Mouse (Mus musculus): ENCODE data around the gene Hist1h3d. TPM values are rescaled to one million over a fixed set of nuclear protein-coding genes. Genes with fewer than 3 reads are reported as not detected.
"Not testable (repeated sequence)": the region's sequence is repeated elsewhere in the genome, so short reads cannot be mapped to it uniquely, and the experiment has no call there.

The Hist1h3d gene
- total and polyA plus RNA-seq, 3 experiments = 3.7 to 524 (median 92.0) TPM

DNA sequence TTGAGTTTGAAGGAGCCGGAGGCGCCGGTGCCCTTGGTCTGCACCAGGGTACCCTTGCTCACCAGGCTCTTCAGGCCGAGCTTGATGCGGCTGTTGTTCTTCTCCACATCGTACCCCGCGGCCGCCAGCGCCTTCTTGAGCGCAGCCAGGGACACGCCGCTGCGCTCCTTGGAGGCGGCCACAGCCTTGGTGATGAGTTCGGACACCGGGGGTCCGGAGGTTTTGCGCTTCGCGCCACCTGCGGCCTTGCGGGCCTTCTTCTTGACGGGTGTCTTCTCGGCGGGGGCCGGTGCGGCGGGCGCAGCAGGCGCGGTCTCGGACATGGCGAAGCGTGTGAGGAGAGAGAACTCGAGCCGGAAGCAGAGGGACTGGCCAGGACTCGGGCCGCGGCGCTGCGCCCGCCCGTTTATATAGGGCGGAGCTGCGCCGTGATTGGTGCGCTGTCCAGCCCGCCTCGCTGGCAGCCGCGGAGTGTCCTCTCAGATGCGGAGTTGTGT is 46.7 kb downstream of the Hist1h3d start, which contains the start of gene Hist1h1e:
Gene Hist1h1e (minus strand): TSS at position 384 of the 497 bp plus-strand sequence.
- H3K36me3 ChIP-seq (replicated peaks); H3K9me3 ChIP-seq (replicated peaks); H3K27me3 ChIP-seq (ENCODE audit: insufficient read depth, low read length): not testable (repeated sequence)
- peaks cover 23% of the 10 kb centered on the region for H3K4me1 ChIP-seq (ENCODE audit: insufficient read depth, low read depth, low read length)
- DNase-seq (ENCODE audit: low spot score) (peak; percentile 75), ATAC-seq (ENCODE audit: extremely low read depth, insufficient number of reproducible peaks, low FRiP score, poor library complexity, severe bottlenecking) (peak; percentile 41)
- H3K4me3 ChIP-seq (ENCODE audit: low read depth, low read length) = peak within 1 kb of the TSS; percentile 70
- peak; percentile 77; the same call in 1 of the 2 replicates for TF ChIP-seq POLR2AphosphoS5 (IDR thresholded peaks at IDR 0.05; ENCODE audit: insufficient replicate concordance, low read depth, low read length)

DNA sequence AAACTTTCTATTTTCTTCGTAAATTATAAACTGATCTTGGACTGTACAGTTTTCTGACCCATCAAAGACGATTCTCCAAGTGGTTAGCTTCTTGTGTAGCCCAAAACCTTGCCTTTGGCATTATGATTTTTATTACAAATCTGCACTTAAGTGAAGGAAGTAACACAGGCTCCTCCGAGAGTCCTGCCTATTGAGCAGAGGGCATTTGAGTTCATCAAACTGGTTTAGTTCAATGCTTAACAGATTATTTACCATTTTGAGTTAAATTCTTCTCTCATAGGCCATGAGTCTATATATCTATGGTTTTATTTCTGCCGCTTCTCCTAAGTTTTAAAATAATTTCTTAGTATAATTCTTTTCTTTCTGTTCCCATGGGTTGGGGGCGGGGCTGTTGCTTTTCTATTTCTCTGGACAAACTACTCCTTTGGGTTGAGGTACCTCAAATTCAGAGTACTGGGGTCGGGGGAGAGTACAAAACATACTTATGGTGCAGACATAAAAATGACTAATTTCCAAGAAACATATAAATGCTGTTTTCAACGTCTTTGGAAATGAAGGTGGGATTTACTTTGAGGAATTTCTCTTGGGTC is 47.4 kb downstream of the Hist1h3d start:
- Histone ChIP-seq H3K4me3 (ENCODE audit: low read depth, low read length) (peak overlapping the region; percentile 70; the same call in 1 of the 2 replicates), H3K4me1 (ENCODE audit: insufficient read depth, low read depth, low read length) (peaks cover 23% of the 10 kb centered on the region), H3K9me3 (replicated peaks) (no peaks in the 10 kb centered on the region), H3K27me3 (ENCODE audit: insufficient read depth, low read length) (peaks cover 5% of the 10 kb centered on the region; the same call in 1 of the 2 replicates), H3K36me3 (replicated peaks) (no peaks in the 10 kb centered on the region)
- no peak for TF ChIP-seq GATA1 (IDR thresholded peaks at IDR 0.05; ENCODE audit: borderline replicate concordance, low read length)
- TF ChIP-seq CTCF (IDR thresholded peaks at IDR 0.05; ENCODE audit: low read depth, low read length) = no peak
- no peak for TF ChIP-seq TAL1 (conservative IDR thresholded peaks at IDR 0.05; ENCODE audit: low read depth, low read length)
- TF ChIP-seq GATA2 (IDR thresholded peaks at IDR 0.05; ENCODE audit: borderline replicate concordance, low read depth, low read length) = no peak
- no peak for TF ChIP-seq POLR2AphosphoS5 (IDR thresholded peaks at IDR 0.05; ENCODE audit: insufficient replicate concordance, low read depth, low read length)
- DNase-seq (ENCODE audit: low spot score) (no peak), ATAC-seq (ENCODE audit: extremely low read depth, insufficient number of reproducible peaks, low FRiP score, poor library complexity, severe bottlenecking) (no peak)

Other genes starting within 250 kb of the Hist1h3d start
Only the 20 nearest of the 35 such genes appear.
- gene Btn1a1, start 109.9 kb upstream of the Hist1h3d start, total RNA-seq (2014; fragmentation: Nextera tagmentation) = 18.3 and 31.6 TPM in 2 replicates
- 0.82 and 1.5 TPM in 2 replicates for gene Btn1a1, start 109.9 kb upstream of the Hist1h3d start, total RNA-seq (2017)
- gene Btn1a1, start 109.9 kb upstream of the Hist1h3d start, polyA plus RNA-seq (2012) = 0.75 and 0.80 TPM in 2 replicates
- gene Btn2a2, start 86.9 kb upstream of the Hist1h3d start, total RNA-seq (2014; fragmentation: Nextera tagmentation) = not detected in 2 replicates
- 0.06 and 0.22 TPM in 2 replicates for gene Btn2a2, start 86.9 kb upstream of the Hist1h3d start, total RNA-seq (2017)
- gene Btn2a2, start 86.9 kb upstream of the Hist1h3d start, polyA plus RNA-seq (2012) = not detected in 2 replicates
- gene Hist1h4h, start 44.7 kb upstream of the Hist1h3d start, total RNA-seq (2014; fragmentation: Nextera tagmentation) = 309 and 344 TPM in 2 replicates
- gene Hist1h4h, start 44.7 kb upstream of the Hist1h3d start, total RNA-seq (2017) = 843 and 1,115 TPM in 2 replicates
- gene Hist1h4h, start 44.7 kb upstream of the Hist1h3d start, polyA plus RNA-seq (2012) = 11.0 and 66.6 TPM in 2 replicates
- 510 and 530 TPM in 2 replicates for gene Hist1h2af, start 41.9 kb upstream of the Hist1h3d start, total RNA-seq (2014; fragmentation: Nextera tagmentation)
- gene Hist1h2af, start 41.9 kb upstream of the Hist1h3d start, total RNA-seq (2017) = 1,417 and 2,284 TPM in 2 replicates
- 1,681 and 3,392 TPM in 2 replicates for gene Hist1h2af, start 41.9 kb upstream of the Hist1h3d start, polyA plus RNA-seq (2012)
- 647 and 719 TPM in 2 replicates for gene Hist1h3g, start 40.3 kb upstream of the Hist1h3d start, total RNA-seq (2014; fragmentation: Nextera tagmentation)
- 217 and 302 TPM in 2 replicates for gene Hist1h3g, start 40.3 kb upstream of the Hist1h3d start, total RNA-seq (2017)
- gene Hist1h3g, start 40.3 kb upstream of the Hist1h3d start, polyA plus RNA-seq (2012) = 12.1 and 32.9 TPM in 2 replicates
- gene Hist1h2bh, start 32.4 kb upstream of the Hist1h3d start, total RNA-seq (2014; fragmentation: Nextera tagmentation) = 32.7 and 41.6 TPM in 2 replicates
- gene Hist1h2bh, start 32.4 kb upstream of the Hist1h3d start, total RNA-seq (2017) = 77.6 and 126 TPM in 2 replicates
- 0.91 and 4.9 TPM in 2 replicates for gene Hist1h2bh, start 32.4 kb upstream of the Hist1h3d start, polyA plus RNA-seq (2012)
- gene Hist1h3f, start 31.7 kb upstream of the Hist1h3d start, total RNA-seq (2014; fragmentation: Nextera tagmentation) = 125 and 143 TPM in 2 replicates
- 96.8 and 187 TPM in 2 replicates for gene Hist1h3f, start 31.7 kb upstream of the Hist1h3d start, total RNA-seq (2017)
- gene Hist1h3f, start 31.7 kb upstream of the Hist1h3d start, polyA plus RNA-seq (2012) = 1.8 and 12.3 TPM in 2 replicates
- 443 and 478 TPM in 2 replicates for gene Hist1h4f, start 24.1 kb upstream of the Hist1h3d start, total RNA-seq (2014; fragmentation: Nextera tagmentation)
- gene Hist1h4f, start 24.1 kb upstream of the Hist1h3d start, total RNA-seq (2017) = 2,744 and 3,177 TPM in 2 replicates
- gene Hist1h4f, start 24.1 kb upstream of the Hist1h3d start, polyA plus RNA-seq (2012) = 8.0 and 49.6 TPM in 2 replicates
- 71.9 and 74.3 TPM in 2 replicates for gene Hist1h1d, start 22.5 kb upstream of the Hist1h3d start, total RNA-seq (2014; fragmentation: Nextera tagmentation)
- 127 and 128 TPM in 2 replicates for gene Hist1h1d, start 22.5 kb upstream of the Hist1h3d start, total RNA-seq (2017)
- gene Hist1h1d, start 22.5 kb upstream of the Hist1h3d start, polyA plus RNA-seq (2012) = 0.43 and 2.1 TPM in 2 replicates
- gene Hist1h3e, start 13.4 kb upstream of the Hist1h3d start, total RNA-seq (2014; fragmentation: Nextera tagmentation) = 466 and 595 TPM in 2 replicates
- gene Hist1h3e, start 13.4 kb upstream of the Hist1h3d start, total RNA-seq (2017) = 426 and 591 TPM in 2 replicates
- 6.8 and 31.3 TPM in 2 replicates for gene Hist1h3e, start 13.4 kb upstream of the Hist1h3d start, polyA plus RNA-seq (2012)
- gene Hist1h2ae, start 4.5 kb upstream of the Hist1h3d start, total RNA-seq (2014; fragmentation: Nextera tagmentation) = 81.0 and 140 TPM in 2 replicates
- 258 and 359 TPM in 2 replicates for gene Hist1h2ae, start 4.5 kb upstream of the Hist1h3d start, total RNA-seq (2017)
- gene Hist1h2ae, start 4.5 kb upstream of the Hist1h3d start, polyA plus RNA-seq (2012) = 31.2 and 48.5 TPM in 2 replicates
- 1,531 and 1,684 TPM in 2 replicates for gene Hist1h2bg, start 4.4 kb upstream of the Hist1h3d start, total RNA-seq (2014; fragmentation: Nextera tagmentation)
- 1,342 and 1,812 TPM in 2 replicates for gene Hist1h2bg, start 4.4 kb upstream of the Hist1h3d start, total RNA-seq (2017)
- 13.0 and 49.8 TPM in 2 replicates for gene Hist1h2bg, start 4.4 kb upstream of the Hist1h3d start, polyA plus RNA-seq (2012)
- gene Hist1h2bf, start 1.6 kb upstream of the Hist1h3d start, total RNA-seq (2014; fragmentation: Nextera tagmentation) = 610 and 627 TPM in 2 replicates
- 748 and 859 TPM in 2 replicates for gene Hist1h2bf, start 1.6 kb upstream of the Hist1h3d start, total RNA-seq (2017)
- 5.7 and 27.4 TPM in 2 replicates for gene Hist1h2bf, start 1.6 kb upstream of the Hist1h3d start, polyA plus RNA-seq (2012)
- gene Hist1h2ad, start 1.4 kb upstream of the Hist1h3d start, total RNA-seq (2014; fragmentation: Nextera tagmentation) = 5.3 and 7.3 TPM in 2 replicates
- 491 and 756 TPM in 2 replicates for gene Hist1h2ad, start 1.4 kb upstream of the Hist1h3d start, total RNA-seq (2017)
- gene Hist1h2ad, start 1.4 kb upstream of the Hist1h3d start, polyA plus RNA-seq (2012) = 2.3 and 7.4 TPM in 2 replicates
- gene Hist1h4d, start 5.8 kb downstream of the Hist1h3d start, total RNA-seq (2014; fragmentation: Nextera tagmentation) = 2,252 and 2,609 TPM in 2 replicates
- 1,080 and 1,131 TPM in 2 replicates for gene Hist1h4d, start 5.8 kb downstream of the Hist1h3d start, total RNA-seq (2017)
- gene Hist1h4d, start 5.8 kb downstream of the Hist1h3d start, polyA plus RNA-seq (2012) = 14.6 and 40.1 TPM in 2 replicates
- 27.7 and 30.2 TPM in 2 replicates for gene Hist1h2be, start 45.4 kb downstream of the Hist1h3d start, total RNA-seq (2014; fragmentation: Nextera tagmentation)
- 110 and 153 TPM in 2 replicates for gene Hist1h2be, start 45.4 kb downstream of the Hist1h3d start, total RNA-seq (2017)
- gene Hist1h2be, start 45.4 kb downstream of the Hist1h3d start, polyA plus RNA-seq (2012) = 0.56 and 3.5 TPM in 2 replicates
- gene Hist1h1e, start 46.8 kb downstream of the Hist1h3d start, total RNA-seq (2014; fragmentation: Nextera tagmentation) = 1,109 and 1,273 TPM in 2 replicates
- gene Hist1h1e, start 46.8 kb downstream of the Hist1h3d start, total RNA-seq (2017) = 215 and 254 TPM in 2 replicates
- 4.0 and 18.2 TPM in 2 replicates for gene Hist1h1e, start 46.8 kb downstream of the Hist1h3d start, polyA plus RNA-seq (2012)
- gene Hist1h2ac, start 108.2 kb downstream of the Hist1h3d start, total RNA-seq (2014; fragmentation: Nextera tagmentation) = 5.1 and 6.4 TPM in 2 replicates
- 54.4 and 93.5 TPM in 2 replicates for gene Hist1h2ac, start 108.2 kb downstream of the Hist1h3d start, total RNA-seq (2017)
- 1.1 and 3.8 TPM in 2 replicates for gene Hist1h2ac, start 108.2 kb downstream of the Hist1h3d start, polyA plus RNA-seq (2012)
- 62.5 and 102 TPM in 2 replicates for gene Hist1h2bc, start 108.4 kb downstream of the Hist1h3d start, total RNA-seq (2014; fragmentation: Nextera tagmentation)
- 387 and 479 TPM in 2 replicates for gene Hist1h2bc, start 108.4 kb downstream of the Hist1h3d start, total RNA-seq (2017)
- 8.5 and 11.3 TPM in 2 replicates for gene Hist1h2bc, start 108.4 kb downstream of the Hist1h3d start, polyA plus RNA-seq (2012)
- gene Hist1h1t, start 120.1 kb downstream of the Hist1h3d start, total RNA-seq (2014; fragmentation: Nextera tagmentation) = not detected in 2 replicates
- gene Hist1h1t, start 120.1 kb downstream of the Hist1h3d start, total RNA-seq (2017) = 0.16 and 0.29 TPM in 2 replicates
- not detected in 2 replicates for gene Hist1h1t, start 120.1 kb downstream of the Hist1h3d start, polyA plus RNA-seq (2012)